Mouse (Mus musculus) heart, embryonic 12.5 days (tissue): ENCODE data around the gene Gle1. TPM values are rescaled to one million over a fixed set of nuclear protein-coding genes. Genes with fewer than 3 reads are reported as not detected.

Experiments used
- ATAC-seq: fragments of 200-750 bp; cut with Nextera tagmentation; 2 replicates; pipeline ENCODE4 v1.8.0; 2017; ENCODE audit warnings: moderate TSS enrichment, moderate library complexity; ENCODE audit not compliant: insufficient number of reproducible peaks, low FRiP score
- H3K27ac ChIP-seq: fragments of 300-500 bp; sonication (generic); 2 replicates; pipeline ENCODE4 v1.5.1; 2016; ENCODE audit warnings: mild to moderate bottlenecking, moderate library complexity; ENCODE audit not compliant: poor library complexity, severe bottlenecking
- H3K27me3 ChIP-seq: fragments of 300-500 bp; sonication (generic); replicated peaks from 2 replicates; pipeline ENCODE4 v1.6.1; 2016; ENCODE audit warnings: mild to moderate bottlenecking, moderate library complexity
- H3K36me3 ChIP-seq: fragments of 300-500 bp; sonication (generic); 2 replicates; pipeline ENCODE4 v1.6.1; 2016; ENCODE audit warnings: mild to moderate bottlenecking, moderate library complexity
- H3K4me1 ChIP-seq: fragments of 300-500 bp; sonication (generic); replicated peaks from 2 replicates; pipeline ENCODE4 v1.6.1; 2016; ENCODE audit warnings: mild to moderate bottlenecking
- H3K4me2 ChIP-seq: fragments of 300-500 bp; sonication (generic); 2 replicates; pipeline ENCODE4 v1.6.1; 2016; ENCODE audit warnings: mild to moderate bottlenecking, moderate library complexity
- H3K4me3 ChIP-seq: fragments of 300-500 bp; sonication (generic); 2 replicates; pipeline ENCODE4 v1.5.1; 2016; ENCODE audit warnings: mild to moderate bottlenecking
- H3K9ac ChIP-seq: fragments of 300-500 bp; sonication (generic); 2 replicates; pipeline ENCODE4 v1.6.1; 2016; ENCODE audit warnings: mild to moderate bottlenecking, moderate library complexity
- H3K9me3 ChIP-seq: fragments of 300-500 bp; sonication (generic); replicated peaks from 2 replicates; pipeline ENCODE4 v1.6.1; 2016; ENCODE audit warnings: mild to moderate bottlenecking, moderate library complexity
- WGBS: fragments of 180-500 bp; shearing (Covaris S2); methylation state at CpG from one replicate; pipeline ENCODE4 v1.1.7; 2016; 5-methylcytosine and 5-hydroxymethylcytosine counted together
- microRNA-seq: library from miRNA; unstranded; fragments of <30 nt; microRNA quantifications from one replicate; pipeline ENCODE4, GENCODE M21; 2017
- polyA plus RNA-seq: library from polyadenylated mRNA; unstranded; fragments of >200 nt; fragmentation: Nextera tagmentation; extraction: Ambion mirVana; gene quantifications from 2 replicates; pipeline ENCODE4 v1.2.1, GENCODE M21; 2016

The Gle1 gene
- polyA plus RNA-seq, 1 experiment from 2014 or later: 42.8 TPM

GRCm38 (mm10) chr2:29991962-29992361 is 56.7 kb downstream of the Gle1 start:
- H3K27me3 ChIP-seq: no peaks in the 10 kb centered on the region
- no peak overlapping the region for H3K4me3 ChIP-seq
- WGBS: 59% methylated on average over 2 of the region's 2 CpGs
- H3K9me3 ChIP-seq: no peaks in the 10 kb centered on the region
- H3K36me3 ChIP-seq: peaks cover 98% of the 10 kb centered on the region
- ATAC-seq: no peak
- H3K27ac ChIP-seq: no peak overlapping the region
- no peak overlapping the region for H3K4me2 ChIP-seq
- H3K4me1 ChIP-seq: no peaks in the 10 kb centered on the region
- no peak overlapping the region for H3K9ac ChIP-seq

GRCm38 (mm10) chr2:30009101-30009500 is 73.9 kb downstream of the Gle1 start:
- H3K9me3 ChIP-seq: no peaks in the 10 kb centered on the region
- H3K36me3 ChIP-seq: peaks cover 96% of the 10 kb centered on the region
- no peaks in the 10 kb centered on the region for H3K27me3 ChIP-seq
- 43% methylated on average over 1 of the region's 1 CpGs for WGBS
- no peak overlapping the region for H3K4me2 ChIP-seq
- no peak overlapping the region for H3K9ac ChIP-seq
- H3K4me1 ChIP-seq: no peaks in the 10 kb centered on the region
- ATAC-seq: no peak
- no peak overlapping the region for H3K4me3 ChIP-seq
- H3K27ac ChIP-seq: no peak overlapping the region

Small RNA genes lying within 50 kb of the gene (microRNA-seq; reads per million reads assigned to microRNA genes)
- 0.94 reads per million for gene Mir6997

Other genes starting within 250 kb of the Gle1 start
- not detected in 2 replicates for gene Gm13420, start 183.7 kb upstream of the Gle1 start, polyA plus RNA-seq
- 0.44 TPM in 1 of 2 replicates, not detected in the other for gene Gm13547, start 176.1 kb upstream of the Gle1 start, polyA plus RNA-seq
- 21.8 and 23.8 TPM in 2 replicates for gene Coq4, start 147.9 kb upstream of the Gle1 start, polyA plus RNA-seq
- 25.8 and 26.6 TPM in 2 replicates for gene Trub2, start 146.9 kb upstream of the Gle1 start, polyA plus RNA-seq
- gene Slc27a4, start 132.8 kb upstream of the Gle1 start, polyA plus RNA-seq: 10.9 and 11.0 TPM in 2 replicates
- gene Urm1, start 115.4 kb upstream of the Gle1 start, polyA plus RNA-seq: 15.6 and 15.7 TPM in 2 replicates
- gene Cercam, start 66.3 kb upstream of the Gle1 start, polyA plus RNA-seq: 24.7 and 26.9 TPM in 2 replicates
- 64.1 and 72.2 TPM in 2 replicates for gene Odf2, start 46.2 kb upstream of the Gle1 start, polyA plus RNA-seq
- gene Sptan1, start 30.1 kb downstream of the Gle1 start, polyA plus RNA-seq: 124 and 141 TPM in 2 replicates
- 15.8 and 15.9 TPM in 2 replicates for gene Wdr34, start 113.5 kb downstream of the Gle1 start, polyA plus RNA-seq
- gene Set, start 122.0 kb downstream of the Gle1 start, polyA plus RNA-seq: 297 and 306 TPM in 2 replicates
- 19.6 and 21.5 TPM in 2 replicates for gene Pkn3, start 142.3 kb downstream of the Gle1 start, polyA plus RNA-seq
- gene Zdhhc12, start 158.2 kb downstream of the Gle1 start, polyA plus RNA-seq: 49.8 and 50.4 TPM in 2 replicates
- 5.7 and 6.1 TPM in 2 replicates for gene Zer1, start 189.2 kb downstream of the Gle1 start, polyA plus RNA-seq
- gene Tbc1d13, start 198.3 kb downstream of the Gle1 start, polyA plus RNA-seq: 5.4 and 5.8 TPM in 2 replicates
- gene Endog, start 236.1 kb downstream of the Gle1 start, polyA plus RNA-seq: 37.0 and 39.7 TPM in 2 replicates
- gene Spout1, start 243.0 kb downstream of the Gle1 start, polyA plus RNA-seq: 34.8 and 35.5 TPM in 2 replicates